Mouse (Mus musculus) v-Abl transformed pro-B cells (cell line): ENCODE measurements around the gene Map2k5.

Experiments
- in situ Hi-C, 2 experiments: fragments of 400-800 bp; cut with MboI; formaldehyde crosslinking; loops; one replicate each; pipeline ENCODE4 v1.15.1; 2025; ENCODE audit not compliant: unreplicated experiment in 2 of 2

Map2k5 gene

DNA sequence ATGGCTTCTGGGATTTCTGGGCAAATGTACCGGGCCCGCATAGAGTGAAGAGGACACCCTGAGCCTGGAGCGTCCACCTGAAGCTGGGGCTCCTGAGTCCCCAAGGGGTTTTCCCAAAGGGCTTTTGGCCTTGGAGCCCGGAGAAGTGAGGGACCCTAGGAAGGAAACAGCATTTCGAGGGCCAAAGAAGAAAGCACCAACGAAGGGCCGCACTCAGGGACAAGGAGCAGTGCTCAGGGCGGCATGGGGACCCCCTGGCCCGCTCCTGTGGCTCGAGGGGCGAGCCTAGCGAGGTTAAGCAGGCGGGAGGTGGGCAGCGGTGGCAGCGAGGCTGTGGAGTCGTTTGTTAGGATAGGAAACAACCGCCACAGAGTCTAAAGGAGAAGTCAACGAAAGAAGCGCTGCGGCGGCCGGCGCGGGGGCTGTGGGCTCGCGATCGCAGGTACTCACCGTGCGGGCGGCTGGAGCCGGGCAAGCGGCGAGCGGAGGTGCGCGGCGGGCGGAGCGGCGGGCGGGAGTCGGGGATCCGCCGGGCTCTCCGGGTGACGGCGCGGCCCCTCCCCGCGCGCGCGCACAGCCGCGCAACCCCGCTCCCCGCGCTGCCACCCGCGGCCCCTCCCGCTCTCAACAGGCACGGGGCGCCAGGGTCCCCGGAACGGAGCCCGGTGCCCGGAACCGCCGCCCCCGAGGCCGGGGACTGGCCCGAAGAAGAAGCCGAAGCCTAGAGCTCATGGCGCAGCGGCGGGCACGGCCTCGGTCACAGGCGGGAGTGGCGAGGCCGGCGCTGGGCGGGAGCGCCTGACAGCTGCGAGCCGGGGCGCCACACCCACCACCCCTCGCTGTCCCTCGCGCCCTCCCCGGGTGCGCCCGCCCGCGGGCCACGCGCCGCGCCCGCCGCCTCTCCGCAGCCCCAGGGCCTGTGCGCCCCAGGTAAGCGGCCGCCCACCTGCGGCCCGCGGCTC is 229.0 kb downstream of the Map2k5 start, which contains the start of gene Skor1:
TSS of gene Skor1 (minus strand) at position 552 of the 962 bp plus-strand sequence.
- in situ Hi-C loops: loop anchor here (25.0 kb wide), 2 partner anchors 811 to 939 kb away; partner anchors contain the start of gene Anp32a (in 1 of the 2)

DNA sequence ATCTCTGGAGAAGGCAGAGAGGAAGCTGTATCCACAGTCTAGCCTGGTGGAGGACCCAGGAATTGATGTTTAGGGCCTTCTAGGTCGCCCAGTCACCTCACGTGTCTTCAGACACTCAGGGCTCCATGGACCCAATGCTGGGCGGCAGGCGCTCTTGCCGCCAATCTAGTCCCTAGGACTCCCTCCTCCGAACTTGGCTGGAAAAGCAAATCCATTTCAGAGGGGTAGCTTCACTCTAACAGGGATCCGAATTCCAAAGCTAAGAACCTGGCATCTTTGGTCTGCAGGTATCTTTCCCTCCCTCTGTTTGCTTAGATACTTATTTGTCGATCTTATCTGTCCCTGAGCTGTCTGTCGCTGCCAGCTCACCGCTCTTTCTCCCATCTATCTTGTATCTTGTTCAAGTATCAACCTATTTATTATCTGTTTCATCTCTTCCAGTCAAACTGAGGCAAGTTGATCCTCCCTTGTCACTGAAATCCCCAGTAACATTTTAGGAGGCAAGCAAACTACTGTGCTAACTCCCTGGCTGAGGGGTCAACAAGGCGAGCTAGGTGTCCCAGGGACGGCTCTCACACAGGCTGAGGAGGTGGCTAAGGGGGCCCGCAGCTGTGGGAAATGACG is 229.8 kb downstream of the Map2k5 start:
- in situ Hi-C loops: loop anchor here (25.0 kb wide), 2 partner anchors 811 to 939 kb away; partner anchors contain the start of gene Anp32a (in 1 of the 2)

DNA sequence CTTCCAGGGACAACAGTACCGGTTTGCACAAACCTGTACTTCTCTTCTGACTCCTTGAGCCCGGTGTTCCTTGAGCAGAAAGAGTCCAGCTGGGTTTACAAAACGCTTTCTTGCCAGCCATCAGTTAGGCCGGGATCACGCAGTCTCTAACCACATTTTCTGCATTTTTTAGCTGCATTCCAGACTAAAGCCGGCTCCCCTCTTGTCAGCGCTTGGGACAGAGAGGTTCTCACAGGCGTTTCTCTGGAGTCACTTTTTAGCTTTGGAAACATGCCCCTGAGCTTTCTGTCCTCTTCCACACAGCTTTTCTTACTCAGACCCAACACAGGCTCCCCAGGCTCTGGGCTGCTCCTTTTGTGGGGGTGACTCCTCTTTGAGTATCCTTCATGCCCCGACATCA is 230.4 kb downstream of the Map2k5 start:
- in situ Hi-C loops: loop anchor here (25.0 kb wide), 2 partner anchors 810 to 940 kb away; partner anchors contain the start of gene Anp32a (in 1 of the 2)

DNA sequence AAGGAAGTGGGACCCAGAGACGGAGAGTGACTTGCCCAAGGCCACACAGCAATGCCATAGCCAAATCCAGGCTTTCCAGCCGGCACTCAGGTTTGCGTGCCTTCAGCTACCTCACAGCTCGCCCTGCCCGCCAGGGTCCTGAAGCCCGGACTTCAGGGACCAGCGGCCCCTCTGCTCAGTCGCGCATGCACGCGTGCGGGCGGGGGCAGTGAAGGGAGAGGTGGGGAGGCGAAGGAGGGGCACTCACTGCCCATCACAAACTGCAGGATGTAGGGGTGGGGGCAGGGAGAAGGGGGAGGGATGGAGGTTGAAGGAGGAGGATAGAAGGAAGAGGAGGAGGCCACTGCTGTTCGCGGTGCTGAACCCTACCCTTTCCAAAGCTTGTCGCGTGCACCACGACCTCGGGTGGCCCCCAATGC is 230.8 kb downstream of the Map2k5 start:
- in situ Hi-C loops: loop anchor here (25.0 kb wide), 2 partner anchors 810 to 940 kb away; partner anchors contain the start of gene Anp32a (in 1 of the 2)

DNA sequence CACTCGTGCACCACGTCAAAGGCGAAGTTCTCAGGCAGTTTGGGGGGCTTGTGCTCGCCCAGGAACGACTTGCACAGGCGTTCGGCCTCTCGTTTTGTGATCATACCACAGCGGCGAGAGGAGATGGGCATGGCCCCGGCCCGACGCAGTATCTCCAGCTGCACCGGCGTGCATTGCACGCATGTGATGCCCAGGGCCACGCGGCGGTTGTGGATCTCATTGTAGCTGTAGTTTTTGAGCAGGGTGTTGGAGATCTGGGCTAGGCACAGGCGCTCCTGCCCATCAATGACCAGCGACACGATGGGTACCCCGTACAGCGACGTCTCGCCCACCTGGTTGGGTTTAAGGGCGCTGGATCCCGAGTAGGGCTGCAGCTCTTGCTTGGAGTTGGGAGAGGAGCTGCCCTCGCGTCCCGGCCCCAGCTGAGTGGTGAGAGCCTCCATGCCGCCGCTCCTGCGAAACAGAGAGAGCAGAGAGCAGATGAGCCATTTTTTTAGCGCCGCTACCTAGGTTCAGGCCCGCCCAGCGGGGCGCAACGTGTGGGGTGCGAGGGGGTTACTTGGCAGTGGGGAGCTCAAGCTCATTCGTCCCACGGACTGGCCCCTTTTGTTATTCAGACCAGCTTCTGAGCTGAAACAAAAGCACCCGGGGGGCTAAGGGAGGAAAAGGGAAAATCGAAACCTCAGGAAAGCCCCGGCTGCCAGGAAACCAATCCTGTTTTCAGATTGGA is 231.4 kb downstream of the Map2k5 start:
- in situ Hi-C loops: loop anchor here (25.0 kb wide), 2 partner anchors 809 to 941 kb away; partner anchors contain the start of gene Anp32a (in 1 of the 2)

DNA sequence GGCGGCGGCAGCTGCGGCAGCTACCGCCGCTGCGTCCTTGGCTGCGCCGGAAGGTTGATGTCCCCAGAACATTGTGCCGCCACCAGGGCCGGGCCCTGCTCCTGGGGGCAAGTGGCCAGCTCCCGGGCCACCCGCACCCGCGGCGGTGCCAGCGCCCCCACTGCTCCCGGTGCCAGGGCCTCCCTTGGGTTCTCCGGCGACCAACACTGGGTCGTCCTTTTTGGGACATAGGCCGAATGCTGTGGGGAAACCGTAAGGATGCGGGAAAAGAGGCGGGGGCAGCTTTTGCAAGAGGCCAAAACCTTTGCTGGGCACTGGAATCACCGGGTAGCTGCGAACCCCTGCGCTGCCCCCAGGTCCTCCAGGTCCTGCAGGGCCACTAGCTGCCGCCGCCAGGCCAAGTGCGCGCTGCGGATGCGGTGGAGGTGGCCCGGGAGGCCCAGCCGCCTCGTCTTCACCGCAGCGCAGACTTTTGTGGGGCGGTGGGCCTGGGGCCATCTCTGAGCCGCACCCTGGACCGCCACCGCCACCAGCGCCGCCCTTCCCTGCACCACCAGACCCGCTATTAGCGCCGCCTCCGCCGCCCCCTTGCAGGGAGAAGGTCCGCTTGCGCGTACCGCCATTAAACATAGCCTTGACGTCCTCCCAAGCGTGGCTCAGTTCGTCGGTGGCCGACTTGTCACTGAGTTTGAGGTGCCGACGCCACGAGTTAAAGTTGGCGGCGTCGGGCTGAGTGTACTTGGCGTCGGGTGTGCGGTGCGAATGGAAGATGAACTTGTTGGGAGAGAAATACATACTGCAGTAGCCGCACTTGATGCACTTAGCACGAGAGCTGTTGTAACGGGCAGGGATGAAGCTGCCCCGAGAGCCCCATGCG is 232.2 kb downstream of the Map2k5 start:
- in situ Hi-C loops: loop anchor here (25.0 kb wide), 2 partner anchors 808 to 942 kb away; partner anchors contain the start of gene Anp32a (in 1 of the 2)

DNA sequence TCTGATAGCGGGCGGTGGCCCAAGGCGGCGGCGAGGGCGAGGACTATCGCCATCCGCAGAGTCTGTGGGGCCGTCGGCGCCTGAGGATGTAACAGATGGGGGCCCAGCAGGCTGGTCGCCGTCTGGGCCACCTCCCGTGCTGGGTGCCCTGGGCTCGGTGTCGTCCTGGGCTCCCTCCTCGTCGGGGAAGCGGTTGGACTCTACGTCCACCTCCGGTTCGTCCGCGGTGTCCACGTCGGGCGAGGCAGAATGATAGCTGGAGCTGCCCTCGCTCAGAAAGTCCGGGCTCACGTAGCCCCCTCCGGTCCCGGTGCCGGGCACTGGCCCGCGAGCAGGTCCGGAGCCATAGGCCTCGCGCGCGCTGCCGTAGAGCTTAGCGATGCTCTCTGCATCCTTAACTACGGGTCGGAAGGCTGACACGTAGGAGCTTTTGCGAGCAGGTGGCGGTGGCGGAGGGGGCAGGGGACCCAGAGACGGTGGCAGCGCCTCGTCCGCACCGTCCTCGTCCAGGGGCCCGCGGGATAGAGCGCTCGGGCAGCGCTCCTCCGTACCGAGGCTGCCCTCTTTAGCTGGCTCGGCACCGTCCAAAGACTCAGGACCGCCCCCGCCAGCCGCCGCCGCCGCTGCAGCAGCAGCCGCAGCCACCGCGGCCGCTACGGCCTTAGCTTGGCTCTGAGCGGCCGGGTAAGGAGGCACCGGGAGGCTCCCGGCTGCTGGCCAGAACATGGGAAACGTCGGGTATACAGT is 233.0 kb downstream of the Map2k5 start:
- in situ Hi-C loops: loop anchor here (25.0 kb wide), 2 partner anchors 807 to 943 kb away; partner anchors contain the start of gene Anp32a (in 1 of the 2)

DNA sequence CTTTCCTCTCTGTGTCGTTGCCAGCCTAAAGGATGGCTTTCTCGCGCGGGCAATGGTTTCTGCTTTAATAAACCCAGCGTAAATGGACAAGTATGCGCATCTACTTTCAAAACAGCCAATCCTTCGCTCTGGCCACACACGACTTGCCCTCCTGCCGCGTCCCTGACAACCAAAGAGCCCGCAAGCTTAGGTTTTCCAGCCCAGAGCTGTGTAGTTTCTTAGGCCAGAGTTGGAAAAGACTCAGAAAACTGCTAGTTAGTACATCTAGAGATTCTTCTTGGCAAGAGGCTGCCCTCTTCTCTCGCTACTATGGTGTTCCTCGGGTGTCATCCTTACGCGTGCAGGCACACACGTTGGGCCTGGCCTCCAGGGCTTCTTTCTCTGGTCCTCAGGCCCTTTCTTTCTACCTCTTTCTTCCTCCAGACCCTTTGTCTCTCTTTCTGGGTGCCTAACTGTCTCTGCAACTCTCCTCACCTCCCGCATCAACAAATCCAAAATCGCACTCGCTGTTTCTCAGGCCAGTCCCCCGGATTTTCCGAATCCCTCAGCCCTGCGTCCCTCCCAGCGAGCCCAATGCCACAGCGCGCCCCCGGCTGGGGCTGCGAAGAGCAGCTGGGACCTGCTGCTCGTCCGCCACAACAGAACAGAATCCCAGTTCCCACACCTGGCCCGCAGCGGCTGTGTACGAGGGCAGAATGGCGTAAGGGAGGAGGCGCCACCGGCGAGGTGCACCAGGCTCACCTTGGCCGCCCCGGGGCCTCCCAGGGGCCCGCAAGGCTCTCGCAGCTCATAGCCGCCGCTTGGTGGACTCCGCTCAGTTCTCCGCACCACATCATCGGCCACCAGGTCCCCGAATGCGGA is 233.8 kb downstream of the Map2k5 start:
- in situ Hi-C loops: loop anchor here (25.0 kb wide), 2 partner anchors 807 to 943 kb away; partner anchors contain the start of gene Anp32a (in 1 of the 2)

DNA sequence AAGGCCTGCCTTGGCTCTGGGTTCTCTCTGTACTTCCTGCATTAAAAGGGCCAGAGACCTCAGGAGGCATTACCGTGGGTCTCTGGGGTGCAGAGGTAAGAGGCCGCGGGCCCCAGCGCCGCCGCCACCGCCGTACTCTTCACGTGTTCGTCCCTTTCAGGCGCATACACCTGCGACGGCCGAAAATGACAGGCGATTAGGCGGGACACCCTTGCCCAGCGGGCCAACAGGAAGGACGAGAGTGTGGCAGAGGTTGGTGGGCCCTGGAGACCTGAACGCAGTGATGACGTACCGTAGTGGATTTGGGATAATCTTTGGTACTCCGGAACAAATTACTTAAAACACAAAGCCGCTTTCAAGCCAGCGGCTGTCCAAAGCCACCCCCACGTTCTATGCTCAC is 234.5 kb downstream of the Map2k5 start:
- in situ Hi-C loops: loop anchor here (25.0 kb wide), 2 partner anchors 806 to 944 kb away; partner anchors contain the start of gene Anp32a (in 1 of the 2)

DNA sequence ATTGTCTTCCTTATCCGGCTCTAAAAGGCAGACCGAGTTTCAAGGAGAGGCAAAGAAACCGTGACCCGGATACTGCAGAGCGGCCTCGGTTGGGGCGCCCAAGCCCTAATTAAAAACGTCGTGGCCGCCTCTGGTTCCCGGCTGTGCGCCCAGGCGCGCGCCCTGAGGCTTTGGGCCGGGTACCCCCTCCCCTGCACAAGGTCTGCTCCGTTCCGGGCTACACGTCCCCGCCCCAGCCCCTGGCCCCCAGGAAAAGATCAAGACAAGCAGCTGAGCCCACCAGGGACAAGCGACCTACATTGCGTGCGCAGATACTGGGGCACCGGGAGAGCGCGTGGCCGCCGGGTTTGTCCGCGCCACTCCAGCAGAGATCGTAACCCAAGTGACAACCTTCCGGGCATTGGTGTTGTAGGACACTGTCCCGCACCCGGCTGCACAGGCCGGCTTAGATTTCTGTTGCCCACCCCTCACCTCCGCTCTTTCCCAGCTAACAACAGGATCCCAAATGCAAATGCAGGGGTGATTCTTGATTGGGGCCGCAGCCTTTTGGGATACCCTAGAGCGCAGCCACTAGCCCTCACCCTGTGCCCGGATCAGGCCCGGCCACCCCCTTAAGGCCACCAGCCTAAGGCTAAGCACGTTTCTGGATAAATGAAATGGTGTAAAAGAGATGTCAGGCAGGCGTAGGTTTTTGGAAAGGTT is 235.2 kb downstream of the Map2k5 start:
- in situ Hi-C loops: loop anchor here (25.0 kb wide), 2 partner anchors 805 to 945 kb away; partner anchors contain the start of gene Anp32a (in 1 of the 2)

DNA sequence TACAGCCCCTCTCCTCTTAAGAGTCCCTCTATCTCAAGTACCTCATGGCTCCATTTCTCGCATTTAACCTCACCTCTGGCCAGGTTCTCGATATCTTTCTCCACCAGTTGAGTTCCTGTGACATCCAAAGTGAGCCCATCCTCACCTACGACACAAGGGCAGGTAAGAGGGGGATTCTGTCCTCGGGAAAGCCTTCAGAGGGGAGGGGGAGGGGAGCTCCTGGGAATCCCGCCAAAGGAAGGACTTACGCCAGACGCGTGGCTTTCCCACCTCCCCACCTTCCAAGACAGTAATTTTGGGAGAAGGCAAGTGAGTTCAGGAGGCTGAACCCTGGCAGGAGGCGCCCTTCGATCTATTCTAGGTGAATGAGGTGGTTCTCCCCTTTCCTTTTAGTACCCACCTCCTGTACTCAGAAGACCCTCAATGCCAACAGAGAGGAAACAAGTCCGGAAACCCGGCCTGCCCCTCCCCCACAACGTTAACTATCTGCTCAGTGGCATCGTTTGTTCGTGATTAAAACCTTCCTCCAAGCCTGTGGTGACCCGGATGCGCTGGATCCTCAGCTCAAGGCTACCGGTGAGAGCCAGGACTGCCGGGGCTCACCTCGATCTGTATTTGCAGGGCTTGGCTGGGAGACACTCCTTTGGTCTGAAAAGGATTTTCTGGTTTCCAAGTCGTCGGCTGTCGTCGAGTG is 235.9 kb downstream of the Map2k5 start:
- in situ Hi-C loops: loop anchor here (25.0 kb wide), 2 partner anchors 804 to 946 kb away; partner anchors contain the start of gene Anp32a (in 1 of the 2)

DNA sequence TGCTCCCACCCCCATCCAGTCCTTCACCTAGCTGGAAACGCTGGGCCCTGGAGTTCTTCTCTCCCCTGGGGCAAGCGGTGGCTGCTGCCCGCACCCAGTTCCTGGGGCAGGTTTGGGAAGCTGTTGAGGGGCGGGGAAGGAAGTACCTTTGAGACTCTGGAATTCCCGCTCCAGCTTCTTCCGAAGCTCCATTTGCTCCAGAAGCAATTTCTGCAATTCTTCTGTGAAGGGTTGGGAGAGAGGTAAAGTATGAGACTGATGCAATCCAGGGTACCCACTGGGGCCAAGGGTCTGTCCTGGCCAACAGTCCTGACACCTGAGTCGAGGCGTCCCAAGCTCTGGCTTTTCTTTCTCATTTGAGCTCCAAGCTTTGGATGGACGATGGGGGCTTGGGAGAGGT is 237.5 kb downstream of the Map2k5 start:
- in situ Hi-C loops: loop anchor here (25.0 kb wide), 2 partner anchors 803 to 947 kb away; partner anchors contain the start of gene Anp32a (in 1 of the 2)

DNA sequence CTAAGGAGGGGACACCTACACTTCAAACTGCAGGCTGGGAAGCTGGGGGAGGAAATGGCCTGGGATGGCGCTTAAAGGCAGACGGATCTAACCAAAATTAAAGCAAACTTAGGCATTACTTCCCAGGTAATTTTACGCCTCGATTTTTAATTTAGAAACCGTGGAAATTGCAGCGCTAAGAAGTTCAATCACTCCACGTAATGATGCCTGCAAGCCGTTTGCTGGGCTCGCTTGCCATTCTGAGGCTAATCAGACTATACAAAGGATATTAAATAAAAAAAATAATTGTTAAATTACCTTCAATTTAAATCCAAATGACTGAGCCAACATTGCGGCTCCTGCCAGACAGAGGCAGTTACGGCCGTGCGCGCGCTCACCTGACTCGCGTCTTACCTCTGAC is 238.0 kb downstream of the Map2k5 start:
- in situ Hi-C loops: loop anchor here (5.0 to 25.0 kb wide), 5 partner anchors 323 to 948 kb away; partner anchors contain the start of genes Aagab (in 2 of the 2), Iqch (in 2 of the 2) and Anp32a (in 1 of the 2)

DNA sequence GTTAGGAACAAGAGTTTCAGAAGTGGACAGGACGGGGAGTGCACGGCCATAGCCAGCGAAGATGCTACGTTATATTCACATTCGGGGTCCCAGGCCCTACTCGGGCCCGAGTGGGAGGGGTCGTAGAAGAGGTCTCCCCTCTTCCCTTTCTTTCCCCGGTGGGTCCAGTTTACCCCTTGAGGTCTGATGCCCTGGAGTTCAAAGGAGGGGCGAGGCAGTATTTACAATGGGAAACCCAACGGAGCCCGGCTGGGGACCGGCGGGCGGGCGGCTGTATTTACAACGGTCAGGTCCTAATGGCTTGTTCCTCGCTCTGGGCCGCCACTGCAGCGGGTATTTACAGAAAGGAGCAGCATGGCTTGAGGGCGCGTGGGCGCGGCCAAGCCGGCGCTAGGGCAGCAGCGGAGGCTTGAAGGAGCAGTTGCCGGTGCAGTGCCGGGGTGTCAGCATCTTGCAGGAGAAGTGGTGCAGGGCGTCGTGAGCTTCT is 239.2 kb downstream of the Map2k5 start:
- in situ Hi-C loops: loop anchor here (5.0 to 25.0 kb wide), 5 partner anchors 324 to 949 kb away; partner anchors contain the start of genes Aagab (in 2 of the 2), Iqch (in 2 of the 2) and Anp32a (in 1 of the 2)

DNA sequence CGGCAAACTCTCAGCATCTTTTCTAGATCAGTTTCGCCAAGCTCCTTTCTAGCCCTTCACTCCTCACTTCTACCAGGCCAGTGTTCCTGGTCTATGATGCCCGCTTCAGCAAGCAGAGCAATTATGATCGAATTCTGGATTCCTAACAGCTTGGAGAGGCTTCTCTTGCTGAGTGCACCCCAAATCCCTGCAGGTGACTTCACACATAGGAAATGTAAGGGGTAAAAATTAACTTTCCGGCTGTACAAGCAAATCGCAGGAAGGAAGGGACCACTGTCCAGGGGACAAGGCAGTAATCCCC is 240.1 kb downstream of the Map2k5 start:
- in situ Hi-C loops: loop anchor here (5.0 to 25.0 kb wide), 5 partner anchors 325 to 950 kb away; partner anchors contain the start of genes Aagab (in 2 of the 2), Iqch (in 2 of the 2) and Anp32a (in 1 of the 2)
